ENCODE assay signal across 1 mouse cellular context in genomic region chr1:94078314-94078713, GRCm38 (mm10).
TF ChIP-seq lines count a peak whose summit lies in the region.

No protein-coding gene starts in this region.

TF ChIP-seq in MEL, 35 proteins besides CTCF, POLR2A, EP300 and RAD21 (continued from another document):
- TF ChIP-seq CHD1 (IDR thresholded peaks at IDR 0.05; ENCODE audit: low read depth, low read length) (no peak), MEF2A (IDR thresholded peaks at IDR 0.05; ENCODE audit: extremely low read depth, insufficient replicate concordance, low read depth, low read length, poor library complexity, severe bottlenecking) (no peak), ZC3H11A (IDR thresholded peaks at IDR 0.05; ENCODE audit: low read depth, low read length) (peak; percentile 36; the same call in 1 of the 2 replicates), MAZ (IDR thresholded peaks at IDR 0.05; ENCODE audit: low read depth, low read length) (no peak), MYB (IDR thresholded peaks at IDR 0.05; ENCODE audit: low read depth, low read length) (no peak), USF1 (IDR thresholded peaks at IDR 0.05; ENCODE audit: low read depth, low read length) (no peak), POLR2AphosphoS5 (IDR thresholded peaks at IDR 0.05; ENCODE audit: borderline replicate concordance, low read depth, low read length) (no peak)
